Mouse (Mus musculus): ENCODE data around the gene Crybb1. TPM values are rescaled to one million over a fixed set of nuclear protein-coding genes. Genes with fewer than 3 reads are reported as not detected.

Gene Crybb1
- polyA plus RNA-seq, 1 experiment, result 0.06 TPM

GRCm38 (mm10) chr5:112237439-112237838, 18.2 kb upstream of the Crybb1 start:
- Histone ChIP-seq H3K27me3 (ENCODE audit: control insufficient read depth, insufficient read depth, insufficient read length) (no peaks in the 10 kb centered on the region), H3K4me3 (ENCODE audit: insufficient read depth, poor library complexity, severe bottlenecking) (no peak overlapping the region), H3K79me2 (ENCODE audit: control insufficient read depth, insufficient read depth) (no peaks in the 10 kb centered on the region), H3K79me3 (ENCODE audit: low read depth) (no peaks in the 10 kb centered on the region), H3ac (ENCODE audit: control insufficient read depth, insufficient read length, low read depth) (no peak overlapping the region), H3K36me3 (ENCODE audit: control insufficient read depth, insufficient read depth) (no peaks in the 10 kb centered on the region)
- no peak for TF ChIP-seq USF1 (IDR thresholded peaks at IDR 0.05; ENCODE audit: low read depth)
- no peak for TF ChIP-seq FOSL1 (IDR thresholded peaks at IDR 0.05; ENCODE audit: insufficient read depth, low read length, poor library complexity, severe bottlenecking)
- no peak for TF ChIP-seq CEBPB (IDR thresholded peaks at IDR 0.05; ENCODE audit: low read depth)
- TF ChIP-seq CTCF (IDR thresholded peaks at IDR 0.05; ENCODE audit: control insufficient read depth, insufficient read depth, insufficient read length), result no peak
- no peak for TF ChIP-seq MYOG (IDR thresholded peaks at IDR 0.05; ENCODE audit: control insufficient read depth, extremely low read depth, insufficient read length)
- no peak for TF ChIP-seq MAX (IDR thresholded peaks at IDR 0.05)
- TF ChIP-seq MYOD1 (IDR thresholded peaks at IDR 0.05; ENCODE audit: control insufficient read depth, insufficient read length, low read depth), result no peak

GRCm38 (mm10) chr5:112237866-112238570, 17.6 kb upstream of the Crybb1 start:
- Histone ChIP-seq H3K4me3 (ENCODE audit: insufficient read depth, poor library complexity, severe bottlenecking) (no peak overlapping the region), H3K79me3 (ENCODE audit: low read depth) (no peaks in the 10 kb centered on the region), H3K79me2 (ENCODE audit: control insufficient read depth, insufficient read depth) (no peaks in the 10 kb centered on the region), H3K27me3 (ENCODE audit: control insufficient read depth, insufficient read depth, insufficient read length) (no peaks in the 10 kb centered on the region), H3ac (ENCODE audit: control insufficient read depth, insufficient read length, low read depth) (no peak overlapping the region), H3K36me3 (ENCODE audit: control insufficient read depth, insufficient read depth) (no peaks in the 10 kb centered on the region)
- TF ChIP-seq USF1 (IDR thresholded peaks at IDR 0.05; ENCODE audit: low read depth) (no peak), CTCF (IDR thresholded peaks at IDR 0.05; ENCODE audit: control insufficient read depth, insufficient read depth, insufficient read length) (no peak), MYOD1 (IDR thresholded peaks at IDR 0.05; ENCODE audit: control insufficient read depth, insufficient read length, low read depth) (no peak), MYOG (IDR thresholded peaks at IDR 0.05; ENCODE audit: control insufficient read depth, extremely low read depth, insufficient read length) (no peak), FOSL1 (IDR thresholded peaks at IDR 0.05; ENCODE audit: insufficient read depth, low read length, poor library complexity, severe bottlenecking) (no peak), MAX (IDR thresholded peaks at IDR 0.05) (no peak), CEBPB (IDR thresholded peaks at IDR 0.05; ENCODE audit: low read depth) (no peak)

- H3ac ChIP-seq (ENCODE audit: control insufficient read depth, insufficient read length, low read depth), result no peak overlapping the region
- H3K79me2 ChIP-seq (ENCODE audit: control insufficient read depth, insufficient read depth), result no peaks in the 10 kb centered on the region
- no peaks in the 10 kb centered on the region for H3K27me3 ChIP-seq (ENCODE audit: control insufficient read depth, insufficient read depth, insufficient read length)
- TF ChIP-seq CEBPB (IDR thresholded peaks at IDR 0.05; ENCODE audit: low read depth) (no peak), USF1 (IDR thresholded peaks at IDR 0.05; ENCODE audit: low read depth) (no peak), FOSL1 (IDR thresholded peaks at IDR 0.05; ENCODE audit: insufficient read depth, low read length, poor library complexity, severe bottlenecking) (no peak), MYOG (IDR thresholded peaks at IDR 0.05; ENCODE audit: control insufficient read depth, extremely low read depth, insufficient read length) (no peak), MAX (IDR thresholded peaks at IDR 0.05) (no peak), MYOD1 (IDR thresholded peaks at IDR 0.05; ENCODE audit: control insufficient read depth, insufficient read length, low read depth) (no peak), CTCF (IDR thresholded peaks at IDR 0.05; ENCODE audit: control insufficient read depth, insufficient read depth, insufficient read length) (no peak)
- no peak overlapping the region for H3K4me3 ChIP-seq (ENCODE audit: insufficient read depth, poor library complexity, severe bottlenecking)
- H3K79me3 ChIP-seq (ENCODE audit: low read depth), result no peaks in the 10 kb centered on the region
- no peaks in the 10 kb centered on the region for H3K36me3 ChIP-seq (ENCODE audit: control insufficient read depth, insufficient read depth)
These were observed 16.7 kb upstream of the Crybb1 start for GRCm38 (mm10) chr5:112238781-112239482.

- H3ac ChIP-seq (ENCODE audit: control insufficient read depth, insufficient read length, low read depth), result no peak overlapping the region
- no peaks in the 10 kb centered on the region for H3K79me2 ChIP-seq (ENCODE audit: control insufficient read depth, insufficient read depth)
- no peak overlapping the region for H3K4me3 ChIP-seq (ENCODE audit: insufficient read depth, poor library complexity, severe bottlenecking)
- peak; percentile 79 for TF ChIP-seq CTCF (IDR thresholded peaks at IDR 0.05; ENCODE audit: control insufficient read depth, insufficient read depth, insufficient read length)
- TF ChIP-seq USF1 (IDR thresholded peaks at IDR 0.05; ENCODE audit: low read depth), result no peak
- no peaks in the 10 kb centered on the region for H3K27me3 ChIP-seq (ENCODE audit: control insufficient read depth, insufficient read depth, insufficient read length)
- H3K79me3 ChIP-seq (ENCODE audit: low read depth), result no peaks in the 10 kb centered on the region
- no peaks in the 10 kb centered on the region for H3K36me3 ChIP-seq (ENCODE audit: control insufficient read depth, insufficient read depth)
These were observed 14.9 kb upstream of the Crybb1 start for GRCm38 (mm10) chr5:112240761-112241160.

GRCm38 (mm10) chr5:112241849-112242248, 13.8 kb upstream of the Crybb1 start:
- Histone ChIP-seq H3K79me3 (ENCODE audit: low read depth) (no peaks in the 10 kb centered on the region), H3K79me2 (ENCODE audit: control insufficient read depth, insufficient read depth) (no peaks in the 10 kb centered on the region), H3ac (ENCODE audit: control insufficient read depth, insufficient read length, low read depth) (no peak overlapping the region), H3K36me3 (ENCODE audit: control insufficient read depth, insufficient read depth) (no peaks in the 10 kb centered on the region), H3K27me3 (ENCODE audit: control insufficient read depth, insufficient read depth, insufficient read length) (no peaks in the 10 kb centered on the region), H3K4me3 (ENCODE audit: insufficient read depth, poor library complexity, severe bottlenecking) (no peak overlapping the region)
- no peak for TF ChIP-seq MAX (IDR thresholded peaks at IDR 0.05)
- no peak for TF ChIP-seq MYOD1 (IDR thresholded peaks at IDR 0.05; ENCODE audit: control insufficient read depth, insufficient read length, low read depth)
- no peak for TF ChIP-seq MYOG (IDR thresholded peaks at IDR 0.05; ENCODE audit: control insufficient read depth, extremely low read depth, insufficient read length)
- no peak for TF ChIP-seq FOSL1 (IDR thresholded peaks at IDR 0.05; ENCODE audit: insufficient read depth, low read length, poor library complexity, severe bottlenecking)
- TF ChIP-seq CEBPB (IDR thresholded peaks at IDR 0.05; ENCODE audit: low read depth), result no peak
- no peak for TF ChIP-seq CTCF (IDR thresholded peaks at IDR 0.05; ENCODE audit: control insufficient read depth, insufficient read depth, insufficient read length)
- no peak for TF ChIP-seq USF1 (IDR thresholded peaks at IDR 0.05; ENCODE audit: low read depth)

All from C2C12 (cell line).